Mouse (Mus musculus) right cerebral cortex, postnatal 36 days (tissue): ENCODE results near the gene Frs2.
A peak's percentile ranks its signal among the peaks of the same experiment; 100 is the strongest.

Experiments used
- DNase-seq, 2 experiments: peaks; one replicate each; pipeline ENCODE4 v3.0.0; 2022; ENCODE audit warnings: low spot score in 2 of 2, mixed read lengths in 1 of 2

Gene Frs2

DNA sequence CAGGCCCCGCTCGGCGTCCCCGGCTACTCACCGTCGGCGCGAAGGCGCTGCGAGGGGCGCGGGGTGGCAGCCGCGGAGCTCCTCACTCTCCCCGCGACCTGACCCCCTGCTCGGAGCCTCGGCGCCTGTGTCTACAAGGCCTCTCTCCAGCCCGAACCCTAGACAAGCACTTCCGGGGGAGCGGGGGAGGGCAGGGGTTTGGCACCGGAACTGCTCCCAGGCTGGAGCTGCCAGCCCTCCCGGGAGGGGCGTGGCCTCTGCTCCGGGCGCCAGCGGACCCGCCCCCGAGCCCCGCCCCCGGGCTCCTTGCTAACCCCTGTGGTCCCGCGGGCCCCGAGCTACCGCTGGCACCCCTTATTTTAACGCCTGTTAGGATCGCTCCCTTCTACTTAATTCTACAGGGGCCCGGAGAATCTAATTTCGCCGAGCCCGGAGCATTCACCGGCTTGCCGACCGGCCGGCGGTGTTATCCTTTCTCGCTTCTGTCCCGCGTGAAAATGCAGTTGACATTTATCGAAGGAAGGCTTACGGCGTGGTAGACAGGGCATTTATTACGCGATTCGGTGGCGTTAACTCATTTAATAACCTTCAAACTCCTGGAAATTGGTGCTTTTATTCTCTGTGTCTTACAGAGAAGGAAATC is at the start of gene Frs2:
TSS of gene Frs2 (minus strand) at position 174 of the 643 bp plus-strand sequence.
- peak; percentile 91 to 92 for DNase-seq

DNA sequence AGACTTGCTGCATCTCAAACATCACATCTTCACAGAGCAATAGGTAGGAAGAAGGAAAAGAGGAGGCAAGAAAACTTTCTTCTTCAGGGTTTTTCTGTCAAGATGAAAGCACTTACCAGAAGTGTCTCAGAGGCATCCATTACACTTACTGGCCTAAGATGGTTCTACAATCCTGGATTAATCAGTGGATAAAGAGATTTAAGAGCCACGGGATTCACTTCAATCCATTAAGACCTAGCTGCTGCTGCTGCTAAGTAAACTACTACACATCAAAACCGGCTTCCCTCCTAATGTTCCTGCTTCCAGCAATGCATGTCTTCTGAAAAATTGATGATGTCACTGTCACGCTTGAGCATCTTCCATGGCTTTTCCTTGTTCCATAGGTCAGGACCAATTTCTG is 48.4 kb upstream of the Frs2 start:
- DNase-seq, result no peak

DNA sequence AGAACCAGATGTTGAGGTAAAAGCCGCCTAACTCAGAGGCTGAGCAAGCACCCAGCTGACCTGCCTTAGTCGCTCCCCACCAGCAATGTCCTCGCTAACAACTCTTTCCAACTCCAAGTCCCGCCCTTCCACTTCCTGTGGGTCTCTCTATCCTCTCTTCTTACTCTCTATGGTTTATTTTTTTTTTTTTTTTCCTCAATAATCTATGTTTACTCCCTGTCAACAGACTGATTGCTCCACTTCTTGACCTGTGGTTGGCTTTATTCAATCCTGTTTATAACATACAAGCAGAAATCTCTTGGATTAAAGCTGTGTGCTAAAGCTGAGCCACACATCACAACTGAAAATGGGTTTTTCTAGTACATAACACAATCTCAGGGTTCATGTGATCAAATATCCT is 47.4 kb upstream of the Frs2 start:
- DNase-seq, result no peak

DNA sequence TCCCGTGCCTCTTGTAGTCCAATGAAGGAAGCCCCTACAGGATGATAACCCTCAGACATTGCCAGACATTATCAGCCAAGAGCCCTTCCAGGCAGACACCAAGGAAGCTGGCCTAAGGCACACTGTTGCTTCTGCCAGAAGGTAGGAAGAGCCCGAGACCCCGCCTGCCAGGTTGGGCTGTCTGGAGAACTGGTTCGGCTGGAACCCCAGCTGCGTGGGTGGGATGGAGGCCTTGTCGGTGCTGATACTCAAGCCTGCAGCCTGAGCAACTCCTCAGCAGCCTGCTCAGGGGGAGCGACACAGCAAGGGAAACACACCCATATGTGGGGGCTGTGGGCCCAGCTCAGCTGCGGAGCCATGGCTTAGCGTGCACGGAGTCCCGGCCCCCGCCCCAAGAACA is 46.7 kb upstream of the Frs2 start:
- DNase-seq, result no peak

DNA sequence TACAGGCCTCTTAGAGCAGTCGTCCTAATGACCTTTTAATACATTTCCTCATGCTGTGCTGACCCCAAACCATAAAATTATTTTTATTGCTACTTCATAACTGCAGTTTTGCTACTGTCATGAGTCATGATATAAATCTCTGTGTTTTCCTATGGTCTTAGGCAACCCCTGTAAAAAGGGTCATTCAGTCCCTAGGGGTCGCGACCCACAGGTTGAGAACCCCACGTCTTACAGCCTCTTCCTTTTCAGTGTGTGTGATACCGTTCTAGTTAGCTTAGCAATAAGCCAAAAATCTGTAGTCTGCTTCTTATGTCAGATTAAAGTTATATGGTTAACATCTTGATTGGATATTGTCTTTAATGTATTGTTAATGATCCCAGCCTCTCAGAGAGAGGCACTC is 45.0 kb upstream of the Frs2 start:
- no peak for DNase-seq

DNA sequence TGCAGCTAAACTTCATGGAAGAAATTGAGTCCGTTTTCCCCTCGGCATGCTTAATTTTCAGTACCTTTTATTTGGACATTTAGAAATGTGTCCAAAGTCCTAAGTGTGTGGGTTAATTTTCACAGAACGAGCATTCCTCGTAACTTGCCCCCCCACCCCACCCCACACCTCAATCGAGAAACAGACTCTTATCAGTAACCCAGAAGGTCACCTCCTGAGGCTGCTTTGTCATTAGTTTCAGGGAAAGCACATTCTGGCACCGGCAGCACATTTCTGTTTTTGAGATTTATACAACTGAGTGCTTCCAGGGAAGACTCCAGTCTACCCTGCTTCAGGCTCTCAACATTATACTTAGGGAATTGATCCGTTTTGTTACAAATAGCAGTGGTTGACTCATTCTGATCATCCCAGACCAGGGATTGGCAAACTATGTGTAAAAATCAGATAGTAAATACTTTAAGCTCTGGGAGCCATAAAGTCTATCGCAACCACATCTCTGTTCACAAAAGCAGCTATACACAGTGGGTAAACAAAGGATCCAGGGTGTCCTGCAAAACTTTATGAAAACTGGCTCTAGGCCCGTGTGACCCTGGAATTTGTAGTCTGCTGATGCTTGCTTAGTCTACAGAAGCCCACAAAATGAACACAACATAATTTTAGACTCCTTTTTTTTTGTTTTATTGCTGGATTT is 37.2 kb upstream of the Frs2 start:
- DNase-seq, result no peak

DNA sequence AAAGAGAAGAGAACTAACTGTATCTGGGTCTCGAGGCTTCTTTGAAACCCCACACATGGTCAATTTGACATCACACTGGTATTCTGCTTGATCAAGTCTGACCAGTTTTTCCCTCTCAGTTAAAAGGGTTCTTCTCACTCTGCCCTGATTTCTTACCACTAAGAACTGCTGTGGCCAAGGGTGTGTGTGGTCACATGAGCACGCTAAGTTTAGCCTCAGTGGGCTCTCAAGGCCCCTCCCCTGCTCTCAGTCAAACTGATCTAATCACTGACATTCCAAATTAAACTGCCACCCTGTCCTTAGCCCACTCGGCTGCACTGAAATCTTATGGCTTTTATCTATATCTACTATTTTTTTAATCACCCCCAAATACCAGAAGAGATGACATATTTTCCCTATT is 32.8 kb upstream of the Frs2 start:
- DNase-seq, result no peak

DNA sequence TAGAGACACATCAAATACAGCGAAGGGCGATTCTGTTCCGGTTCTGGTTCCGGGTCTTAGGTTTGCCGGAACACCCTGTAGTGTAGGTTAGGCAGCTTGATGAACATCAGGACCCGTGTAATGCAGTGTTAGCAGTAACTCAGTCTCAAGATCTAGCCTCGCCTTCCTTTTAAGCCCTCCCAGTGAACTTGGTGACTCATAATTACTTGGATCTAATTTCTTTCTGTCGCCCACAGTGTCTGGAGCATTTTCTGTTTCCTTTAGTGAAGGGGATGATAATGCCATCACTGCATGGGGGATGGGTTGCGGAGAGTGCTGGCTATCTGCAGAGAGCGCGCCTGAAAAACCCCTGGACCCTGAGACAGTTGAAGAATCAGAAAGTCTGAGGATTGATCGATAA is 26.3 kb upstream of the Frs2 start:
- no peak for DNase-seq

DNA sequence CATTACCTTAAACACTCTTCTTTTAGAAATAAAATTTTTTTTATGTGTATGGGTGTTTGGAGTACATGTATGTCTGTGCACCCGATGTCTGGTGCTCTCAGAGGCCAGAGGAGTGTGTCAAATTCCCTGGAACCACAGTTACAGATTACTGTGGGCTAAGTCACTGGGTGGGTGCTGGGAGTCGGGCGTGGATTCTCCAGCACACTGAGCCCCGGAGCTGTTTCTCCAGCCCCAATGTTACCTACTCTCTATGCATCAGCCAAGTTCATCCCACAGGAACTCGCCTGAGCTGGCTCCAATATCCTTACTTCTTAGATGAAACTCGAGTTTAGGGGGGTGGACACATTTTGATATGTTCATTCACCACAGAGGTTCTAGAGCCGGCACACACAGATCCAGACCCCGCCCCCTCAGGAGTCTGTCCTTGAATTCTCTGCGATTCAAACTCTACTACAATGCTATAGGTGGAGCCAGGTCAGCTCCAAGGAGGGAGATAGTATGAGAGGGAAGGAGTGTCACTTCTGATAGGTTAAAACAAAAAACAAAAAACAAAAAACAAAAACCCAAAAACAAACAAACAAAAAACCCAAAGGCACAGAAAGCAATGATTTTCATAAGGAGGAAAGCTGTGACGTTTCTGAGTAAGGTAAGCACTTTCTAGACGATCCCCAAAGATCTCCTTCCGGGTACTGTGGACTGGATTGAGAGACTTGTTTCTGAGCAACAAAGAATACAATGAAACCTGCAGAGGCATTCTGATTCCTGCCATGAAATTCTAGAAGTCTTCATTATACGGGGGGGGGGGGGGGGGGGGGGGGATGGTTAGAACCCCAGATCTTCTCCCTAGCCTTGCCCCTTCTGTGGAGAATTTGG is 25.5 kb upstream of the Frs2 start:
- no peak for DNase-seq

DNA sequence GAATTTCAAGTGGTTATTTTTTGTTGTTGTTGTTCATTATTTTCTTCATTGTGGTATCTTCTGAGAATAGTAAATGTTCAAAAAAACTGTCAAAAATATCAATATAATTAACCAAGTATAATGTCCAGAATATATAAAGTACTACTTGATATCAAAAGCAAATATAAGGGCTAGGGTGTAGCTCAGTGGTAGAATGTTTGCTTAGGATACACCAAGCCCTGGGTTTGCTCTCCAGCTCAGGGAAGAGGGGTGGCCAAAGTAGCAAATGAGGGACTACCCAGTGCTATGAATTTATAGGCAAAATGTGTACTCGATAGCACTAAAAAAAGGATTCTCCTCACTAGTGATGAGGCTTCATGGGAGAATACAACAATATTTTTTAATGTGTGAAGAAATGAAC is 24.8 kb upstream of the Frs2 start:
- no peak for DNase-seq

DNA sequence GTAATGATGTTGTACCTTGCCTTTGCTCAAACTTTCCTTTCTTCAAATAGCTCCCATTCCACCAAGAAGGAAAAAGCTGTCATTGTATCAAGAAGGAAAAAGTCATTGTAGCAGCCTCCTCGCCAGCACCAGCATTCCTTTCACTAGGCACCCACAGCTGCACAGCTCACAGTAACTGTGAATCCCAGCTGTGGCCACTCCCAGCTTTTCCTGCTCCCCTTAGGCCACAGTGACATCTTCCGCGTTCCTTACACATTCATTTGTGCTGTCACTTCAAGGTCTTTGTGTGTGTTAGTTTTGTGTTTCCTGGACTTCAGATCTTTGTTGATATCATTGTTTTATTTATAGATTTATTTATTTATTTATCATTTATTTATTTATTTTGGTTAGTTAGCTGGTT is 23.7 kb upstream of the Frs2 start:
- no peak for DNase-seq

DNA sequence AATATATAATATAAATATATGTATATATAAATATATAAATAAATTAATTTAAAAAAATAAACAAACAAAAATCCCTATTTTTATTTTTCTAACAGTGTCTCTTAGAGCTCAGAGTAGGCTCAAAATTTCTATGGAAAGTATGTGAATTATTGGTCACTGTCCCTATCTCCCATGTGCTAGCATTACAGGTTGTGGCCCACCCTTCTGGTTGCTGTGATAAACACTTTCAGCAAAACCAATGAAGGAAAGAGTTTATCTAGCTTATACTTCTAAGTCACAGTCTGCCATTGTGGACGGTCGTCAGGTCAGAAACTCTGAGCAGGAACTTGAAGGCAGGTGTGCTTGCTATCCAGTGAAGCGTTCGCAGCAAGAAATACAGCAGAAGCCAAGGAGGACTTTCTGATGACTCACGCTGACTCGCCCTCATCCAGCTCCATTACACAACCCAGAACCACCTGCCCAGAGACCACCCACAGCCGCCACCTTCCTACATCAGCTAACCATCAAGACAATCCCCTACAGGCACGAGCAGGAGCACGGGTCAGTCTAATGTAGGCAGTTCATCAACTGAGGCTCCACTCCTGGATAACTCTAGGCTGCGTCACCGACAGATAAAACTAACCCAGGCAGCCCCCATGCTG is 18.6 kb upstream of the Frs2 start:
- no peak for DNase-seq

DNA sequence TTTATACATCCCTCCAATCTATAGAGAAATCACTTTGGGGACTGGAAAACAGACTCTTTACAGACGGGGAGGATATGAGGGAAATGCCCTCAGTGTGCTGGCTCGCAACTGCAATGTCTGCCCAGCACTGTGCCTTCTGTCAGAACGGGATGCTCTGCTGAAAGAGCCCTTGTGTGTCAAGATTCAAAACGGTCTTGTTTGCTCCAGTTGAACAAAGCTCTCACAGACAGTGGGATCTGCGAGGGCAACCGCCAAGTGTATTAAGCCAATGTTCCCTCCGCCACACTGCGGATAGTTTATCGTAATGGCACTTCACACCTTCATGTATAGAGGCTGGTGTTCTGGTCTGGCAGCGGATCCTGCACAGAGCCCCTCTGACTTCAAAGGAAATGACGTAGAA is 14.3 kb upstream of the Frs2 start:
- DNase-seq, result no peak

DNA sequence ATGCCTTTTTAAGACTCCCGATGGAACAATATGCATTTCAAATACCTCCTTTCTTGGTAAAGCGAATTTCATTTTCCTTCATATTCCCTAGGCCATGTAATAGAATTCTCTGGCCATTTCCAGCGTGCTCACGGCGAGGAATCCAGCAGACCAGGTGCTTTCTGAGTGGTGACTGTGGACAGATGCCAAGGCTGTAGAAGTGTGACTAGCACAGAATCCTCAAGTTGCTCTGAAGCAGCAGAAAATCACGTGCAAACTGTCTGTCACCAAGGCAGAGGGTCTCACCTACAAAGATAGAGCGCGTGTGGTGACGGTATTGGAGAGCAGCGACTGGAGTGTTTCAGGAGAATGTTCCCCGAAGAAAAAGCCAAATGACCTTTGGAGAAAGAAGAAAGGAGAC is 11.8 kb upstream of the Frs2 start:
- no peak for DNase-seq

DNA sequence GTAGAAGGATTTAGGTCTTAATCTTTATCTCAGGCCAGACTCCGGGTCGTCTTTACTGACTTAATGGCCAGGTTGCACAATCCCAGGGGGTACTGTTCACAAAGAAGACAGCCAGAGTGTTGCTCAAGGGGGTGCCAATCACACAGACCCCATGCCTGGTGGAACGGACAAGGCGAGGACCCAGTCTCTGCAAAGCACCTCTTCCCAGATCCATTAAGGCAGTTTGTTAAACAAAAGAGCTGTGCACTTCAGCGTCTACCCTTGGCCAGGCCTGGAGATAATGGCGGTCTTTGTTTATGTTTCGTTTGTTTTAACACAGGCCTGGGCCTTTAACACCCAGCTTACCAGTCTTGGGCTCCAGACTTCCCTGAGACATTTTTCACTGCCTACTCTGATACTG is 3.9 kb upstream of the Frs2 start:
- no peak for DNase-seq

DNA sequence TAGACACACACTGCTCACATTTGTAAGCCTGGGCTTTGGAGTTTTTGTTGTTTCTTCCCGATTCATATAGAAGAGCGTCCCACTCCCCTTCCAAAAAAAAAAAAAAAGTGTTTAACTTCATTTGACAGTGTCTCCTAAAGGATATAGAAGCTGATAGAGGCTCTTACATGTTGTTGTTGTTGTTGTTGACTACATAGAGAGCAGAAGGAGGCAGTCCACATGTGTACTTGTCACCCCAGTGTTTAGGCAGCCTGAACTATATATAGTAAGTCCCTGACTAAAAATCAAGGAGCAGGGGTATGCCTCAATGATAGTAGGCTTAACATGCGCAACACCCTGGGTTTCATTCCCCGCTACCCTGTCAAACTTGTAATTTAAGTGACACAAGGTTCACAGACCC is 3.3 kb upstream of the Frs2 start:
- no peak for DNase-seq

DNA sequence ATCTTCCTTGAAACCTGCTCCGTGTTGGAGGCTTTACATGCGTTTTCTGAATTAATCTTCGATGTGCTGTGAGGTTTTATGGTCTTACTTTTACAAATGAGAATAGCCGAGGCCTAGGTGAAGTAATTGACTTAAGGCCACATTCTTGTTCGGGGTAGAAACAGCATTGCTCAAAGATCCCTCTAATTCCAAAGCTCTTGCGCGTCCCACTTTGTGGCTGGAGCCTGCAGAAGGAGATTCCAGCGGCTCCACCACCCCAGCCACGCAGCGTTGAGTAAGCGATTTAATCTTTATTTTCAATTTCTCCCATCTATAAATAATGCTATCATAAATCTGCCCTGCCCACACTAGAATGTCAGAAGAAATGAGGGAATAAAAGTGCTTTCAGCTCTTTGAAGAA is 2.9 kb upstream of the Frs2 start:
- DNase-seq, result no peak

DNA sequence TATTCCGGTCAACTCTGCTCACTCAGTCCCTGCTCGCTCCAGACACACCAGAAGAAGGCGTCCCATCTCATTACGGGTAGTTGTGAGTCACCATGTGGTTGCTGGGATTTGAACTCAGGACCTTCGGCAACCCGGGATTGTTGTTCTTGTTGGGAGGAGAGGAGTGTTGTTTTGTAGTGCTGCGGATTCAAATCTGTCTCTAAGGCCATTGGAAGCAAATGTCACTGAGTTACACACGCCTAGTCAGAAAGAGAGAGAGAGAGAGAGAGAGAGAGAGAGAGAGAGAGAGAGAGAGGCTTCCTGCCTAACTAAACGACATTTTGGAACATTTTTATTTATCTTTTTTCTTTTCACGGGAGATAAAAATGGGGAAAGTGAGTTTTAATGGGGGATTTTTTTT is 2.4 kb upstream of the Frs2 start:
- no peak for DNase-seq

DNA sequence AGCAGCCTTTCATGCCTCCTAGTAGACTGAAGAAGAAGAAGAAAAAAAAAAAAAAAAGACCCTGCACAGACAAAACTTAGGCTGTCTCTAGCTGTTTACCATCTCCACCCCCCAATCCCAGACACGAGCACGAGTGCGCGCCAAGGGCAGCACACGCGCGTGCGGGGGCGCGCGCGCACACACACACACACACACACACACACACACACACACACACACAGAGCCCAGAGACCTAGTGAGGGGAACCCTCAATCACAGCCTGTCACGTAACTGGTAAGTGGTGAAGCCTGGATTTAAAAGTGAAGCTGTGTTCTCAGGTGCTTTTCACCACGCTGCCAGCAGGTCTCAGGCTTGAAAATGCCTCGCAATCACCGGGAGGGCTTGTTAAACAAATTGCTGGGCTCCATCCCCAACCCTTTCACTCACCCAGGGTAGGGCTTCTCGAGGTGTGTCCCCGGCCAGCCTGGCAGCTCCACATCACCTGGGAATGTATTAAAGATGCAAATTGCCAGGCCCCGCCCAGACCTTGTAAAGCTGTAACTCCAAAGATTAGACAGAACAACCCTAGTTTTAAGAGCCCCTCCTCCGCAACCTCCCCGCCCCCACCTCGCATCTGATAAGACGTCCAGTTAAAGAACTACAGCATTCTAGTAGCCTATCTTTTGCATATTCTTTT is 1.7 kb upstream of the Frs2 start:
- DNase-seq, result no peak

DNA sequence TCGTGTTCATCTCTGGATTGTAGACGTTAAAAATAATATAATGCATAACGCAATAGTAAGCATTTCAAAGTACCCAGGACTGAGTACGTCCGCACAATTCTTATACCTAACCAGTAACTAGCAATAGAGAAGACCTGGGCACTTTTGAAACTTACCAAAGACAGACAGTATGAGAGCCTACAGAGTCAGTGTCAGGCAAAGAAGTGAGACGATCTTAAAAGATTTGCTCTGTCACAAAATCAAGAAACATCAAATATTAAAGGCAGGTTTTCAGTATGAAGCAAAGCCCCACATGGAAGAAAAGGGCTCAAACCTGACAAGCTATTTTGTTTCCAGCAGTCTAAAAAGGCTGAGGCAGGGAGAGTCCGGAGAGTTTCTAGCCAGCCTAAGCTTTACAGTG is 907 bp upstream of the Frs2 start:
- DNase-seq, result no peak

DNA sequence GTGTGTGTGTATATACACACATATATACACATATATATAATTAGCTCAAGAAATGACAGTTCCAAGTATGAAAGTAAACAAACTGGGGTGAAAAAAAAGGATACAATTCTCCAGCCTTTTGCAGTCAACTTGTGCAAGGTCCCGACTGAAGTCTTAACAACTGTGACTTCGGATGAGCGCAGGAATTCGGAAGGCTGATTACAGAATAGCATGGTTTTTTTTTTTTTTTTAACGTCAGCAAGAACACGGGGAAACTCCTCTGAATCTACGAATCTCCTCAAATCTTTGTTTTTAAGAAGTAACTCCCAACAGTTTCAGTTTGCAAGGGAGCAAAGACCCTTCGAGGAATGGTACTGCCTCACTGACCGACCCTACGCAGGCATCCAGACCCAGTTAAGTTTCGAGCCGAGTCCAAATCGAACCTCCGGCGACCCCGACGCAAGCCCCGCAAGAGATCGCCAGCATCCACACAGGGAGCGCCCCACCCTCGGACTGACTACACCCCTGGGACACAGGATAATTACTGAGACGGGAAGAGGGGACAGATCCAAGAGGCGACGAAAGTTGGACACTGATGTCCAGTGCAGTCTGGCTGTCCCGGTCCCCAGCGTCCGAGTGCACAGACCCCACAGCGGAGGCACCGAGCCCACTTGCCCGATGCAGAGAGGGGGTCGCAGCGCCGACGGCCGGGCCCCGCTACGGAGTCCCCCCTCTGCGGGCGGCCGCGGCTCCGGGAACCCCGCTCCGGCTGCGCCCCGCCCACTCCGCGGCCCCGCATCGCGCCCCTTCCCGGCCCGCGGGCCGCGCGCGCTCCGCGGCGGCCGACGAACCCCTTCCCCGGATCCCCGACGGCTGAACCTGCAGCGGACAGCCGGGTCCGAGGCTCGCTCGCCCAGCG is 622 bp downstream of the Frs2 start:
- peak in 1 of 2 experiments; percentile 8 for DNase-seq
